Mouse (Mus musculus): ENCODE measurements around the gene Fam126b. TPM values are rescaled to one million over a fixed set of nuclear protein-coding genes. Genes with fewer than 3 reads are reported as not detected.
"Not testable (repeated sequence)": the region's sequence is repeated elsewhere in the genome, so short reads cannot be mapped to it uniquely, and the experiment has no call there.

The Fam126b gene
- 15.5 and 17.3 TPM in 2 replicates for polyA plus RNA-seq (2015; fragmentation: Nextera tagmentation; extraction: Ambion mirVana)

GRCm38 (mm10) chr1:58586171-58586997 is at the start of gene Fam126b, which contains the start of gene Ndufb3:
Gene Fam126b (minus strand): TSS chr1:58586323.
Gene Ndufb3 (plus strand): TSS chr1:58586384.
- Histone ChIP-seq H3K27me3 (ENCODE audit: control insufficient read depth, insufficient read depth, low read depth, low read length) (no peaks in the 10 kb centered on the region), H3K4me3 (ENCODE audit: low read depth, low read length) (peak within 1 kb of the TSS; percentile 63), H3K9ac (ENCODE audit: low read depth, low read length) (peak within 1 kb of the TSS; percentile 87), H3K36me3 (ENCODE audit: control insufficient read depth, insufficient read depth, low read length) (peaks cover 2% of the 10 kb centered on the region; the same call in 1 of the 2 replicates), H3K4me2 (ENCODE audit: low read length) (peak within 1 kb of the TSS; percentile 96), H3K27ac (ENCODE audit: low read length) (peak within 1 kb of the TSS; percentile 84), H3K9me3 (replicated peaks; ENCODE audit: control insufficient read depth, low read length, poor library complexity, severe bottlenecking) (no peaks in the 10 kb centered on the region), H3K4me1 (ENCODE audit: control insufficient read depth, insufficient read depth, low read length) (peaks cover 12% of the 10 kb centered on the region)
- peak; percentile 99 for ATAC-seq
- under 1% methylated on average over 41 of the region's 41 CpGs for WGBS

DNA sequence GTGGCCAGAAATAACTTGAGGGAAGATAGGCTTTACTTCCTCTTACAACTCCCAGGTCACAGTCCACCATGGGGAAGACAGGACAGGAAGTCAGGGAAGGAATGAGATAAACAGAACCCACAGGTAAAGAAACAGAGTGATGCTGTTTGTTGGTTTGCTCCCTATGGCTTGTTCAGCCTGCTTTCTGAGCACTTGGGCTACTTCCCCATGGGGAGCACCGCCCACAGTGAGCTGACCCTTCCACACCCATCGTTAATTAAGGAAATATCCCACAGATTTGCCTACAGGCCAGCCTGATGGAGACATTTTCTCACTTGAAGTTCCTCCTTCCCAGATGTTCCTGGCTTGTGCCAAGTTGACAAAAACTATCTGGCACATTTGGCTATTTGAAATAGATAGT is 42.7 kb upstream of the Fam126b start:
- H3K27ac ChIP-seq (ENCODE audit: low read length); H3K36me3 ChIP-seq (ENCODE audit: control insufficient read depth, insufficient read depth, low read length); H3K9me3 ChIP-seq (replicated peaks; ENCODE audit: control insufficient read depth, low read length, poor library complexity, severe bottlenecking); H3K4me3 ChIP-seq (ENCODE audit: low read depth, low read length); H3K27me3 ChIP-seq (ENCODE audit: control insufficient read depth, insufficient read depth, low read depth, low read length); H3K4me2 ChIP-seq (ENCODE audit: low read length); H3K4me1 ChIP-seq (ENCODE audit: control insufficient read depth, insufficient read depth, low read length); ATAC-seq; H3K9ac ChIP-seq (ENCODE audit: low read depth, low read length): not testable (repeated sequence)
- 100% methylated on average over 1 of the region's 2 CpGs for WGBS

GRCm38 (mm10) chr1:58621996-58622748 is 36.0 kb upstream of the Fam126b start:
- Histone ChIP-seq H3K4me3 (ENCODE audit: low read depth, low read length) (no peak overlapping the region), H3K27ac (ENCODE audit: low read length) (no peak overlapping the region), H3K27me3 (ENCODE audit: control insufficient read depth, insufficient read depth, low read depth, low read length) (no peaks in the 10 kb centered on the region), H3K9ac (ENCODE audit: low read depth, low read length) (no peak overlapping the region), H3K4me2 (ENCODE audit: low read length) (no peak overlapping the region), H3K36me3 (ENCODE audit: control insufficient read depth, insufficient read depth, low read length) (no peaks in the 10 kb centered on the region), H3K4me1 (ENCODE audit: control insufficient read depth, insufficient read depth, low read length) (no peaks in the 10 kb centered on the region), H3K9me3 (replicated peaks; ENCODE audit: control insufficient read depth, low read length, poor library complexity, severe bottlenecking) (no peaks in the 10 kb centered on the region)
- 0 out of 2 replicates have a peak, but pooled peaks have one; percentile 21 for ATAC-seq
- WGBS, result 65% methylated on average over 7 of the region's 7 CpGs

GRCm38 (mm10) chr1:58621251-58621650 is 35.1 kb upstream of the Fam126b start:
- Histone ChIP-seq H3K36me3 (ENCODE audit: control insufficient read depth, insufficient read depth, low read length) (no peaks in the 10 kb centered on the region), H3K4me1 (ENCODE audit: control insufficient read depth, insufficient read depth, low read length) (no peaks in the 10 kb centered on the region), H3K4me2 (ENCODE audit: low read length) (no peak overlapping the region), H3K4me3 (ENCODE audit: low read depth, low read length) (no peak overlapping the region), H3K27ac (ENCODE audit: low read length) (no peak overlapping the region), H3K9ac (ENCODE audit: low read depth, low read length) (no peak overlapping the region), H3K27me3 (ENCODE audit: control insufficient read depth, insufficient read depth, low read depth, low read length) (no peaks in the 10 kb centered on the region), H3K9me3 (replicated peaks; ENCODE audit: control insufficient read depth, low read length, poor library complexity, severe bottlenecking) (no peaks in the 10 kb centered on the region)
- WGBS, result 90% methylated on average over 3 of the region's 3 CpGs
- ATAC-seq, result no peak

DNA sequence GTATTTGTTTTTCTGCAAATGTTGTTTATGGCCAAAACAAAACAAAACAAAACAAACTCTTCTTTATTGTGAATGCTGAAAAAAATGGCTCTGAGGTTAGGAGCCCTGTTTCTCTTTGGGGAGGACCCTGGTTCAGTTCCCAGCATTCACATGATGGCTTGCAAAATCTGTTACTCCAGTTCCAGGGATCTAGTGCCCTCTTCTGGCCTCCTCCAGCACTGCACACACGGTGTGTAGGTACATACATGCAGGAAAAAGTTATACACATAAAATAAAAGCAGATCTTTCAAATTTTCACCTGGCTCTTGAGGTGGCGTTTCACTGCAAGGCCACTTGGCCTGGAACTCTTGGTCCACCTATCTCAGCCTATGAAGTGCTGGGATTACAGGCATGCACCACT is 32.6 kb upstream of the Fam126b start:
- ATAC-seq, result no peak
- 88% methylated on average over 2 of the region's 2 CpGs for WGBS
- H3K27me3 ChIP-seq (ENCODE audit: control insufficient read depth, insufficient read depth, low read depth, low read length), result no peaks in the 10 kb centered on the region
- H3K4me3 ChIP-seq (ENCODE audit: low read depth, low read length), result no peak overlapping the region
- no peak overlapping the region for H3K27ac ChIP-seq (ENCODE audit: low read length)
- H3K4me2 ChIP-seq (ENCODE audit: low read length), result no peak overlapping the region
- no peaks in the 10 kb centered on the region for H3K9me3 ChIP-seq (replicated peaks; ENCODE audit: control insufficient read depth, low read length, poor library complexity, severe bottlenecking)
- no peaks in the 10 kb centered on the region for H3K36me3 ChIP-seq (ENCODE audit: control insufficient read depth, insufficient read depth, low read length)
- H3K9ac ChIP-seq (ENCODE audit: low read depth, low read length), result no peak overlapping the region
- H3K4me1 ChIP-seq (ENCODE audit: control insufficient read depth, insufficient read depth, low read length), result no peaks in the 10 kb centered on the region

- ATAC-seq, result no peak
- no peak overlapping the region for H3K27ac ChIP-seq (ENCODE audit: low read length)
- H3K9me3 ChIP-seq (replicated peaks; ENCODE audit: control insufficient read depth, low read length, poor library complexity, severe bottlenecking), result no peaks in the 10 kb centered on the region
- WGBS, result 77% methylated on average over 6 of the region's 6 CpGs
- no peak overlapping the region for H3K4me2 ChIP-seq (ENCODE audit: low read length)
- no peaks in the 10 kb centered on the region for H3K27me3 ChIP-seq (ENCODE audit: control insufficient read depth, insufficient read depth, low read depth, low read length)
- H3K4me3 ChIP-seq (ENCODE audit: low read depth, low read length), result no peak overlapping the region
- no peaks in the 10 kb centered on the region for H3K4me1 ChIP-seq (ENCODE audit: control insufficient read depth, insufficient read depth, low read length)
- H3K9ac ChIP-seq (ENCODE audit: low read depth, low read length), result no peak overlapping the region
- no peaks in the 10 kb centered on the region for H3K36me3 ChIP-seq (ENCODE audit: control insufficient read depth, insufficient read depth, low read length)
Measured at GRCm38 (mm10) chr1:58617978-58618668, 32.0 kb upstream of the Fam126b start.

DNA sequence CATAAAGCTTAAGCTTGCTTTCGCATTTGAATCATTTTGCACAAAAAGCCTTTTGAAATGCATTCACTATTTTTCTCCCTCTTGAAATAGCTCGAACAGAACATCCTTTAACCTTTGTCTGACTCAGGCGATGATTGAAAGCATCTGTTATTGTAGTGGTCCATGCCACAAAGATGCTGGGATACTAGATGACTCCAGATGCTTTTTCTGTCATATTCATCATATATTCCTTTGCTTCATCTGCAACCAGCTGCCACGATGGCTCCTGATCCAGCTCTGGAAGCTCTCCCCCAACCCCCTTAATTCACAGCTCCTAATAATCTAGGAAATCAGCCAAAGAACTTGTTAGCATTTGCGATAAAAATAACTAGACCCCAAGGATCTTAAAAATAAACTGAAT is 31.0 kb upstream of the Fam126b start:
- Histone ChIP-seq H3K4me3 (ENCODE audit: low read depth, low read length) (no peak overlapping the region), H3K27ac (ENCODE audit: low read length) (no peak overlapping the region), H3K36me3 (ENCODE audit: control insufficient read depth, insufficient read depth, low read length) (no peaks in the 10 kb centered on the region), H3K9ac (ENCODE audit: low read depth, low read length) (no peak overlapping the region), H3K4me2 (ENCODE audit: low read length) (no peak overlapping the region), H3K9me3 (replicated peaks; ENCODE audit: control insufficient read depth, low read length, poor library complexity, severe bottlenecking) (no peaks in the 10 kb centered on the region), H3K27me3 (ENCODE audit: control insufficient read depth, insufficient read depth, low read depth, low read length) (no peaks in the 10 kb centered on the region), H3K4me1 (ENCODE audit: control insufficient read depth, insufficient read depth, low read length) (no peaks in the 10 kb centered on the region)
- 47% methylated on average over 5 of the region's 5 CpGs for WGBS
- ATAC-seq, result no peak

DNA sequence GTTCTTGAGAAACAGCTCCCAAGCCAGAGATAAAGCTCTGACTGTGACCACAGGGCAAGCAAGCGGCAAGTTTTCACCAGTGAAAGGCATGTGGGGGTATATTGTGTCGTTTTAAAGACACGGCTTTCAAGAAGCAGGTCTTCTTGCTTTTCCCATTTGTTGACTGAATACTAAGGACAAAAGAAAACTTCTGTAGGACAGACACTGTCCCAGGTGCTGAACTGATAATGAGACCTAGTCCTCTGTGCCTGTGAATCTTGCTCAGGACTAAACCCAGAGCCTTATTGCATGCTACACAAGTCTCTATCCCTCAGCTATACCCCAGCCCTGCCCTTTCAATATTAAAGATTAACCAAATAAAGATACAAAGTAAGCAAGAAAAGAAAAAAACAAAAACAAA is 30.1 kb upstream of the Fam126b start:
- H3K36me3 ChIP-seq (ENCODE audit: control insufficient read depth, insufficient read depth, low read length), result no peaks in the 10 kb centered on the region
- H3K27ac ChIP-seq (ENCODE audit: low read length), result no peak overlapping the region
- no peaks in the 10 kb centered on the region for H3K9me3 ChIP-seq (replicated peaks; ENCODE audit: control insufficient read depth, low read length, poor library complexity, severe bottlenecking)
- no peaks in the 10 kb centered on the region for H3K27me3 ChIP-seq (ENCODE audit: control insufficient read depth, insufficient read depth, low read depth, low read length)
- H3K9ac ChIP-seq (ENCODE audit: low read depth, low read length), result no peak overlapping the region
- no peak for ATAC-seq
- 80% methylated on average over 3 of the region's 3 CpGs for WGBS
- H3K4me1 ChIP-seq (ENCODE audit: control insufficient read depth, insufficient read depth, low read length), result no peaks in the 10 kb centered on the region
- no peak overlapping the region for H3K4me2 ChIP-seq (ENCODE audit: low read length)
- H3K4me3 ChIP-seq (ENCODE audit: low read depth, low read length), result no peak overlapping the region

Measured in midbrain, embryonic 16.5 days (tissue).